Mouse (Mus musculus) CH12.LX (cell line): Measurements from ENCODE around the gene Cx3cr1. TPM values are rescaled to one million over a fixed set of nuclear protein-coding genes. Genes with fewer than 3 reads are reported as not detected.

Experiments
- DNase-seq: peaks from one replicate; pipeline ENCODE4 v3.0.0-alpha.2; 2013; ENCODE audit errors: extremely low read depth
- H3K27ac ChIP-seq: 2 replicates; pipeline ENCODE4 v1.5.1; 2012; ENCODE audit warnings: low read depth, mild to moderate bottlenecking, control low read depth, moderate library complexity; ENCODE audit not compliant: insufficient read depth
- H3K27me3 ChIP-seq: replicated peaks from 2 replicates; pipeline ENCODE3; 2012; ENCODE audit warnings: inconsistent platforms
- H3K36me3 ChIP-seq, 2 experiments: replicated peaks in 1 of 2; 2 replicates each; pipeline versions ENCODE3 to v1.6.1; 2012; ENCODE audit warnings: inconsistent platforms in 1 of 2, low read length in 1 of 2, mild to moderate bottlenecking in 1 of 2, mixed read lengths in 1 of 2, moderate library complexity in 1 of 2; ENCODE audit not compliant: control insufficient read depth in 1 of 2, insufficient read depth in 1 of 2
- H3K4me1 ChIP-seq, 2 experiments: 2 replicates each; pipeline ENCODE4 v1.6.1; 2012; ENCODE audit warnings: inconsistent platforms in 1 of 2, moderate library complexity in 1 of 2; ENCODE audit not compliant: insufficient read depth in 2 of 2, control insufficient read depth in 1 of 2
- H3K4me2 ChIP-seq: 2 replicates; pipeline ENCODE4 v1.6.1; 2012; ENCODE audit warnings: low read depth, mild to moderate bottlenecking, control low read depth; ENCODE audit not compliant: poor library complexity, insufficient read depth, severe bottlenecking
- H3K4me3 ChIP-seq, 3 experiments: fragments of 150-350 bp in 1 of 3; sonication (generic) in 1 of 3; replicated peaks in 1 of 3; 2 replicates each; pipeline versions ENCODE3 to v1.5.1; 2011 to 2012; ENCODE audit warnings: low read depth in 2 of 3, low read length in 2 of 3, mild to moderate bottlenecking in 2 of 3, moderate library complexity in 2 of 3, control low read depth in 1 of 3, improper control_type of control experiment in 1 of 3, inconsistent platforms in 1 of 3, mixed read lengths in 1 of 3; ENCODE audit not compliant: poor library complexity in 1 of 3
- H3K79me2 ChIP-seq: replicated peaks from 2 replicates; pipeline ENCODE4 v1.6.1; 2012; ENCODE audit warnings: mild to moderate bottlenecking, moderate library complexity; ENCODE audit not compliant: control insufficient read depth, poor library complexity, insufficient read depth, severe bottlenecking; ENCODE audit errors: extremely low read depth
- H3K9ac ChIP-seq: 2 replicates; pipeline ENCODE4 v1.6.1; 2012; ENCODE audit warnings: low read depth, mild to moderate bottlenecking, control low read depth, moderate library complexity; ENCODE audit not compliant: insufficient read depth
- H3K9me3 ChIP-seq: replicated peaks from 2 replicates; pipeline ENCODE3; 2012; ENCODE audit warnings: low read length, inconsistent platforms, mixed read lengths
- BHLHE40 ChIP-seq: IDR thresholded peaks from 2 replicates; pipeline ENCODE4 v1.6.1; 2011; ENCODE audit warnings: mild to moderate bottlenecking, low read depth, low read length, improper control_type of control experiment
- CHD2 ChIP-seq: IDR thresholded peaks from 2 replicates; pipeline ENCODE4 v1.6.1; 2011; ENCODE audit warnings: low read length, improper control_type of control experiment
- E2F4 ChIP-seq: IDR thresholded peaks from 2 replicates; pipeline ENCODE4 v1.6.1; 2011; ENCODE audit warnings: low read depth, low read length, improper control_type of control experiment; ENCODE audit not compliant: insufficient replicate concordance
- ELF1 ChIP-seq: IDR thresholded peaks from 2 replicates; pipeline ENCODE4 v1.6.1; 2014; ENCODE audit warnings: low read depth, mild to moderate bottlenecking, inconsistent platforms, low read length, improper control_type of control experiment
- EP300 ChIP-seq: IDR thresholded peaks from 2 replicates; pipeline ENCODE4 v1.6.1; 2011; ENCODE audit warnings: low read length, improper control_type of control experiment
- ETS1 ChIP-seq: conservative IDR thresholded peaks from 2 replicates; pipeline ENCODE4 v1.6.1; 2012; ENCODE audit warnings: low read depth, mild to moderate bottlenecking, inconsistent platforms, low read length, improper control_type of control experiment, moderate library complexity
- IRF4 ChIP-seq: IDR thresholded peaks from 2 replicates; pipeline ENCODE4 v1.6.1; 2014; ENCODE audit warnings: low read depth, mild to moderate bottlenecking, inconsistent platforms, low read length, improper control_type of control experiment
- JUN ChIP-seq: IDR thresholded peaks from 2 replicates; pipeline ENCODE4 v1.6.1; 2011; ENCODE audit warnings: low read depth, mild to moderate bottlenecking, low read length, improper control_type of control experiment, moderate library complexity; ENCODE audit not compliant: insufficient read depth
- JUND ChIP-seq: conservative IDR thresholded peaks from 2 replicates; pipeline ENCODE4 v1.6.1; 2011; ENCODE audit warnings: low read depth, low read length, improper control_type of control experiment
- MAFK ChIP-seq: IDR thresholded peaks from 2 replicates; pipeline ENCODE4 v1.6.1; 2011; ENCODE audit warnings: low read length, improper control_type of control experiment; ENCODE audit not compliant: insufficient replicate concordance
- MAX ChIP-seq: IDR thresholded peaks from 2 replicates; pipeline ENCODE4 v1.6.1; 2011; ENCODE audit warnings: low read length, improper control_type of control experiment
- MAZ ChIP-seq: IDR thresholded peaks from 2 replicates; pipeline ENCODE4 v1.6.1; 2012; ENCODE audit warnings: low read depth, mild to moderate bottlenecking, inconsistent platforms, low read length, improper control_type of control experiment, moderate library complexity
- MYC ChIP-seq: IDR thresholded peaks from 2 replicates; pipeline ENCODE4 v1.6.1; 2011; ENCODE audit warnings: low read depth, mild to moderate bottlenecking, improper control_type of control experiment, low read length
- NELFE ChIP-seq: IDR thresholded peaks from 2 replicates; pipeline ENCODE4 v1.6.1; 2011; ENCODE audit warnings: low read depth, low read length, improper control_type of control experiment
- NRF1 ChIP-seq: IDR thresholded peaks from 2 replicates; pipeline ENCODE4 v1.6.1; 2014; ENCODE audit warnings: low read depth, mild to moderate bottlenecking, inconsistent platforms, low read length, improper control_type of control experiment, moderate library complexity
- PAX5 ChIP-seq: IDR thresholded peaks from 2 replicates; pipeline ENCODE4 v1.6.1; 2012; ENCODE audit warnings: low read length, inconsistent platforms, mixed read lengths
- POLR2A ChIP-seq: IDR thresholded peaks from 2 replicates; pipeline ENCODE4 v1.6.1; 2011; ENCODE audit warnings: low read depth, mild to moderate bottlenecking, improper control_type of control experiment, low read length
- SMC3 ChIP-seq: IDR thresholded peaks from 2 replicates; pipeline ENCODE4 v1.6.1; 2011; ENCODE audit warnings: low read depth, low read length, improper control_type of control experiment
- USF1 ChIP-seq: IDR thresholded peaks from 2 replicates; pipeline ENCODE4 v1.6.1; 2014; ENCODE audit warnings: low read depth, mild to moderate bottlenecking, inconsistent platforms, low read length, improper control_type of control experiment
- USF2 ChIP-seq: conservative IDR thresholded peaks from 2 replicates; pipeline ENCODE4 v1.6.1; 2011; ENCODE audit warnings: low read depth, low read length, improper control_type of control experiment
- ZC3H11A ChIP-seq: IDR thresholded peaks from 2 replicates; pipeline ENCODE4 v1.6.1; 2012; ENCODE audit warnings: low read depth, mild to moderate bottlenecking, inconsistent platforms, low read length, improper control_type of control experiment
- ZNF384 ChIP-seq: IDR thresholded peaks from 2 replicates; pipeline ENCODE4 v1.6.1; 2012; ENCODE audit warnings: low read depth, low read length, improper control_type of control experiment, inconsistent platforms
- dilution Hi-C: fragments of 300-500 bp; cut with MboI; formaldehyde crosslinking; loops from 2 replicates; pipeline ENCODE4 v1.14.3; 2020; ENCODE audit warnings: low sequenced_read_pairs; ENCODE audit not compliant: extremely low pct_unique_long_range_greater_than_20kb, extremely low pct_ligation_motif_present
- in situ Hi-C: fragments of 300-500 bp; cut with MboI; formaldehyde crosslinking; loops from 3 replicates; pipeline ENCODE4 v1.14.3; 2019; ENCODE audit warnings: low sequenced_read_pairs, low pct_ligation_motif_present, low pct_unique_long_range_greater_than_20kb, mixed read lengths
- polyA plus RNA-seq: library from polyadenylated mRNA; unstranded; fragments of >175 nt; gene quantifications from 2 replicates; pipeline ENCODE4 v1.2.1, GENCODE M21; 2012; ENCODE audit warnings: low read depth; ENCODE audit not compliant: insufficient read length
- total RNA-seq, 2 experiments: library from RNA; depleted of rRNA; stranded (reverse); fragments of 300-350 nt in 1 of 2; fragments of >200 nt in 1 of 2; gene quantifications; 2 replicates each; pipeline ENCODE4 v1.2.3; 2012 to 2014

Gene Cx3cr1
- total and polyA plus RNA-seq, 3 experiments, result 0.06 TPM; not detected in 2

DNA sequence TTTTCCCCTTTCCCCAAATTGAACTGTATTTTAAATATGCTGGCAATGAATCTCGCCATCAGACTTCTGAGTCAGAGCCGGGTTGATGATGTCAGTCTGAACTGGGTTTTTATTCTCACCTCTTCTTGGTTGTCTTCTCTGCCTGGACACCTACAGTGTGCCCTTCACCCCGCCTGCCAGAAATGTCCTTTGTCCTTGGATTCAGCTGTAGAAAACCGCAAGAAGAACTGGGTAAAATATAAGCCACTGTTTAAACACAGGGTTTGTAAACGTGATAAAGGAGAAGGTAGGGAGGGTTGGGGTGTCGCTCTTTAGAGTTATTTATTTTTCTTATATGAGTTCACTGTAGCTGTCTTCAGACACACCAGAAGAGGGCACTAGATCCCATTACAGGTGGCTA lies 37.0 kb downstream of the Cx3cr1 start:
- DNase-seq, result no peak
- no peak overlapping the region for H3K27ac ChIP-seq
- dilution Hi-C loops, result no loop called here
- in situ Hi-C loops, result no loop called here
- peaks cover 9% of the 10 kb centered on the region for H3K27me3 ChIP-seq
- no peaks in the 10 kb centered on the region for H3K36me3 ChIP-seq
- no peaks in the 10 kb centered on the region for H3K4me1 ChIP-seq
- H3K79me2 ChIP-seq, result no peaks in the 10 kb centered on the region
- H3K9ac ChIP-seq, result no peak overlapping the region
- H3K9me3 ChIP-seq, result no peaks in the 10 kb centered on the region
- TF ChIP-seq ELF1 (no peak), ZC3H11A (no peak), POLR2A (no peak), NELFE (no peak), MAZ (no peak), EP300 (no peak), ETS1 (no peak), USF2 (no peak), BHLHE40 (no peak)
- no peak overlapping the region for H3K4me2 ChIP-seq
- H3K4me3 ChIP-seq, result no peak overlapping the region

DNA sequence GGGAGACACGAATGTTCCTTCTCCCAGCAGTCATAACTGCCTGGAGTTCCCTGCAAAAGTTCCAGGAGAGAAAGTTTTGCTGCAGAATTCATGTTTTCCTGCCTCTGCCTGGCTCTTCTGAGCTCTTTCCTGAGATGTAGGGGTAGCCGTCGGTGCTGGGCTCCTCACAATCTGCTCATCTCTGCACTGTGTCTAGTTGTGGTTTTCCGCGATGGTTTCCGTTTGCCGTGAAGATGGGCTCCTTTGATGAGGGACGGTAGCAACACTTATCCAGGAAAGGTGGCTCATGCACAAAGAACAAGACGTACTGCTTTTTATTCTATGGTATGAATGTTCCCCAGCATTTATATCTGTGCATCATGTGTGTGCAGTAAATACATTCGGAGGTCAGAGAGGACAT lies 39.3 kb downstream of the Cx3cr1 start:
- H3K4me2 ChIP-seq, result no peak overlapping the region
- no peak overlapping the region for H3K9ac ChIP-seq
- DNase-seq, result no peak
- peaks cover 21% of the 10 kb centered on the region for H3K27me3 ChIP-seq
- TF ChIP-seq MYC (no peak), IRF4 (no peak), MAFK (no peak), NRF1 (no peak), ZC3H11A (no peak), JUN (no peak), POLR2A (no peak), CHD2 (no peak), ELF1 (no peak), PAX5 (no peak), USF1 (no peak), ZNF384 (no peak), MAX (no peak), SMC3 (no peak), JUND (no peak), E2F4 (no peak)
- dilution Hi-C loops (no loop called here), in situ Hi-C loops (no loop called here)
- no peak overlapping the region for H3K27ac ChIP-seq
- H3K36me3 ChIP-seq, result no peaks in the 10 kb centered on the region
- H3K79me2 ChIP-seq, result no peaks in the 10 kb centered on the region
- 0 out of 4 replicates have a peak, but pooled peaks cover 0 to 3% of the 10 kb centered on the region in 2 experiments for H3K4me1 ChIP-seq
- no peaks in the 10 kb centered on the region for H3K9me3 ChIP-seq
- H3K4me3 ChIP-seq, result no peak overlapping the region
